Mouse (Mus musculus): ENCODE results near the gene Zdhhc23. TPM values are rescaled to one million over a fixed set of nuclear protein-coding genes. Genes with fewer than 3 reads are reported as not detected.
A peak's percentile ranks its signal among the peaks of the same experiment; 100 is the strongest.

Zdhhc23 gene
- total RNA-seq (2021) = 10 to 100 TPM; 47.1 to 47.3 TPM

GRCm38 (mm10) chr16:43979328-43980109, at the start of gene Zdhhc23:
TSS of gene Zdhhc23 (minus strand) at chr16:43979791.
- no peak for DNase-seq

DNA sequence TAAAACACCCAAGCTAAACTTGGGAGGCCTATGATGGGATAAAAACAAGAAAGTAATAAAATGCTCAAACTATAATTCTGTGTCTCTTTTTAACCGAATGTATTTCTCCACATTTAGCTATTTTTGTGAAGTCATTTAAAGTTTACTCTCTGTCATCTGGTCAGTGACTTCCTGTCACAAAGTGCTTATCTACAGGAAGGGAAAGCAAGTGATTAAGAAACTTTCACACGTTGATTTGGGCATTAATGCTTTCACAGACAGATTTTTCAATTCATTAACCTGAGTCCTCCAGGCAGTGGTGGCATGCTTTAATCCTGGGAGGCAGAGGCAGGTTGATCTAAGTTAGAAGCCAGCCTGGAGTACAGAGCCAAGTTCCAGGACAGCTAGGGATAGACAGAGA, 49.7 kb upstream of the Zdhhc23 start:
- no peak for DNase-seq

- DNase-seq = no peak
Observed at GRCm38 (mm10) chr16:44026822-44027221, 47.2 kb upstream of the Zdhhc23 start.

DNA sequence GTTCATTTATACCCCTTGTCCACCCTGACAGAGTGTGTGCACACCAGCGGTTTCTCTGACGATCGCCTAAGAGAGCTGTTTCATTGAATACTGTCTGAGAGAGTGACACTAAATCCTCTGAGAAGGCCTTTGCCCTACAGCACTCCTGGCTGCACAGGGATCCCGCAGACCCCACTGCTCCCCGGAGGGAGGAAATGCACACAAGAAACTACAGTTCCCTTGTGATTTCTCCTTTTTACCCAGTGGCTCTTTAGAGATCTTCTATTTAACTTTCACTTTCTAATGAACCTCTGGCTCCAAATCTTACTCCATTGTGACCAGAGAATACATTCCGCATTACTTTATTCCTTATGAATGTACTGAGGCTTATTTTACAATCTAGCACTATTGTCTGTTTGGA, 46.6 kb upstream of the Zdhhc23 start:
- DNase-seq = no peak

- no peak for DNase-seq
Observed at GRCm38 (mm10) chr16:44018986-44019548, 39.5 kb upstream of the Zdhhc23 start.

- no peak for DNase-seq
Observed at GRCm38 (mm10) chr16:44018372-44018771, 38.8 kb upstream of the Zdhhc23 start.

- no peak for DNase-seq
Observed at GRCm38 (mm10) chr16:44017707-44018106, 38.1 kb upstream of the Zdhhc23 start.

DNA sequence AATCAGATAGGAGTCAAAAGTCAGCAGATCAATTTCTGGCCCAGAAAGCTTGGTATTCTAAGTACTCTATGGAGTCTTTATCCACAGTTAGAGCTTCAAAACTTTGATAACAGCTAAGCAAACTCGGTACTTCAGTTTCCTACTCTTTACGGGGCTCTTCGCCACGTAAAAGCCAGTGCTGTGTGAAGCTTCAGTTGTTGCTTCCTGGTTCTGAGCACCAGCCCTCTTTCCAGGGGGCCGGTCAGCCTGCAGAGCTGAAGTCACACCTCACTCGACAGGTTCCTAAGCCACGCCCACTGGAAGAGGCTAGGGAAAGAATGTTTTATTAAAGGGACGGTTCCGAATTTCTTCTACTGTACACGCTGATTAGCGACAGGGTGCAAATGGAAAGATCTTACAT, 36.6 kb upstream of the Zdhhc23 start:
- no peak for DNase-seq

GRCm38 (mm10) chr16:44015416-44016158, 36.0 kb upstream of the Zdhhc23 start:
- DNase-seq = no peak

DNA sequence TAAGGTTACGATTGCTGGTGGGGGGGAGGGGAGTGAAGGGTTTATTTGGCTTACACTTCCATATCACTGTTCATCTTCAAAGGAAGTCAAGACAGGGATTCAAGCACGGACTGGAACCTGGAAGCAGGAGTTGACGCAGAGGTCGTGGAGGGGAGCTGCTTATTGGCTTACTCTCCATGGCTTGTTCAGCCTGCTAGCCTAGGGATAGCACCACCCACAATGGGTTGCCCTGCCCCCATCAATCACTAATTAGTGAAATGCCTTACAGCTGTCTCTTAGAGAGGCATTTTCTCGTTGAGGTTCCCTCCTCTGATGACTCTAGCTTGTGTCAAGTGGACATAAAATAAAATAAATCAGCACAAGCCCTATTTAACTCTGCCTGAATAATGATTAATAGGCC, 31.4 kb upstream of the Zdhhc23 start:
- DNase-seq = no peak

GRCm38 (mm10) chr16:44002086-44002485, 22.5 kb upstream of the Zdhhc23 start:
- no peak for DNase-seq

GRCm38 (mm10) chr16:43999541-43999940, 19.9 kb upstream of the Zdhhc23 start:
- DNase-seq = no peak

- no peak for DNase-seq
Observed at GRCm38 (mm10) chr16:43999111-43999510, 19.5 kb upstream of the Zdhhc23 start.

GRCm38 (mm10) chr16:43994623-43995022, 15.0 kb upstream of the Zdhhc23 start:
- DNase-seq = no peak

GRCm38 (mm10) chr16:43986299-43986698, 6.7 kb upstream of the Zdhhc23 start:
- DNase-seq = no peak

- DNase-seq = peak in 1 of 2 experiments; percentile 27
Observed at GRCm38 (mm10) chr16:43980110-43980609, 569 bp upstream of the Zdhhc23 start.

- DNase-seq = no peak
Observed at GRCm38 (mm10) chr16:43979010-43979327, 622 bp downstream of the Zdhhc23 start.

DNA sequence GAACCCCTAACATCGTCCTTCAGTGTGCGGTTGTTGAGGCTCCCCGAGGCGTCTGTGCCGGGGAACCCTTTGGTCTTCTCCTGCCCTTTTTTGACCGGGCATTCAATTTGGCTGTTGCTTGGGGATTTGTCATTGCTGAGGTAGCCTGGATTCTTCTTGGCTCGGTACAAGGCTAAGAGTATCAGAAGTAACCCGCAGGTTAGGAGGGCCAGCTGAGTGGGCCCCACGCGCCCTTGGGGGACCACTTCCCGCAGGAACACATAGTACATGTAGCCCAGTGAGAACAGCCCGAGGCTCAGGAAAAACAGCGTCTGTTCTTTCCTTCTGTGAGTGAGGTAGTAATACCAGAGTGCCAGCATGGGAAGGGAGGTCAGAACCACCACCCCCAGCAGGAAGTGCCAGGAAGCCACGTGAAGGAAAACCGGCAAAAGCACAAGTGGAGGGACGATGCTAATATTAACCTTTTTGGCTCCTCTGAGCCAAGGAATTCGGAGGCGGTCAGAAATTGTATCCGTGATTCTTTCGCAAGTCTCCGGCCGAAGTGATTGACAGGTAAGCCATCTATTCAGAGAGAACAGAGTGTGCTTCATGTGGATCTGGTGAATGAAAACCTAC, 5.9 kb downstream of the Zdhhc23 start:
- DNase-seq = no peak

DNA sequence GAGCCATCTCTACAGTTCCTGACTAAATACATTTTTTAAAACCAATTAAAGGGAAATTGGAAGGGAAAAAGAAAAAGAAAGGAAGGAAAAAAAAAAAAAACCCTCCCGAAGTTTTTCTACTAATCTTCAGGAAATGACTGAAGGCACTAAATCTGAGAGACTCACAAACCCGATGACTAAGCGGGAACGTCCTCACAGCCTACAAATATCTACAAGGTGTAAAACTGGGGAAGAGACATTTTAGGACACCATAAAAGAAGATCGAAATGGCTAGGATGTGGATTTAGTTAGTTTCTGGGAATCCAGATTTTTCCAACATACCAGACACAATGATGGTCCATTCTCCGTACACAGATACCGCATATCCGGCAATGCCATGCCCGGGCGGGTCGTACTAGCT, 6.4 kb downstream of the Zdhhc23 start:
- no peak for DNase-seq

GRCm38 (mm10) chr16:43972391-43972790, 7.2 kb downstream of the Zdhhc23 start:
- no peak for DNase-seq

DNA sequence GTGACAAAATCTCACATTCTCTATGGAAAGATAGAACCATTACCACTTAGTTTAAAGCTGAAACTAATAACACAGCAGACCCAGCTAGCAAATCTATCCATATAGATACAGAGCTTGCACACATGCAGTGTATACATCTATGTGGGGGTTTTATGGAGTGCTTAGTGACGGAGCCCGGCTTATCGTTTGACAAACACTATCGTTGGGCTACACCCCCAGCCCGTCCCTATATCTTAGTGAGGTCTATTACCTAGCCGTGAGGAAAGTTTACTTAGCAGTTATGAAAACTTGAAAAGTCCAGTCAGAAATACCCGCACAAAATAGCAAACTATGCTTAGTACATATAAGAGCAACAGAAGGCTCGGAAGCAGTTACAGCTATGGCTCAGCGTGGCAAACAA, 7.8 kb downstream of the Zdhhc23 start:
- no peak for DNase-seq

GRCm38 (mm10) chr16:43971189-43971588, 8.4 kb downstream of the Zdhhc23 start:
- no peak for DNase-seq

DNA sequence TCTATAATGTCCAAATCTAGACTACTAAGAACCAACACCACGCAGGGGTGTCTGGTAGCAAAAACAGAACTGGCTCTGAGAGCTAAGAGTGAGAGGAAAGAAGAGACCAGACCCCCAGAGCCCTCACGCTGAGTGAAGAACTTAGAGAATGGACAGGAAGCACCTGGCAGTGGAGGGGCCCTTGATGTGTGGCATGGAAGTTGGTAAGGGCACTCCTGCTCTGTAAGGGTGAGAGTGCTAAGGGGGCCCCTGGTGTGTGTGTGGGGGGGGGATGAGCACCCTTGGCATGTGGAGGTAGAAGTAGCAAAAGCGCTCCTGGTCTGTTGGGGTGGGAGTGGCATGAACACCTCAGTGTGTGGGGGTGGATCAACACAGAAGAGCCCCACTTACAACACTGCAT, 9.2 kb downstream of the Zdhhc23 start:
- no peak for DNase-seq
